Mouse (Mus musculus): ENCODE measurements around the gene Gm49320. TPM values are rescaled to one million over a fixed set of nuclear protein-coding genes. Genes with fewer than 3 reads are reported as not detected.
"Not testable (repeated sequence)": the region's sequence is repeated elsewhere in the genome, so short reads cannot be mapped to it uniquely, and the experiment has no call there.

Gene Gm49320
- polyA plus RNA-seq, 1 experiment from 2014 or later, result 1.8 TPM

DNA sequence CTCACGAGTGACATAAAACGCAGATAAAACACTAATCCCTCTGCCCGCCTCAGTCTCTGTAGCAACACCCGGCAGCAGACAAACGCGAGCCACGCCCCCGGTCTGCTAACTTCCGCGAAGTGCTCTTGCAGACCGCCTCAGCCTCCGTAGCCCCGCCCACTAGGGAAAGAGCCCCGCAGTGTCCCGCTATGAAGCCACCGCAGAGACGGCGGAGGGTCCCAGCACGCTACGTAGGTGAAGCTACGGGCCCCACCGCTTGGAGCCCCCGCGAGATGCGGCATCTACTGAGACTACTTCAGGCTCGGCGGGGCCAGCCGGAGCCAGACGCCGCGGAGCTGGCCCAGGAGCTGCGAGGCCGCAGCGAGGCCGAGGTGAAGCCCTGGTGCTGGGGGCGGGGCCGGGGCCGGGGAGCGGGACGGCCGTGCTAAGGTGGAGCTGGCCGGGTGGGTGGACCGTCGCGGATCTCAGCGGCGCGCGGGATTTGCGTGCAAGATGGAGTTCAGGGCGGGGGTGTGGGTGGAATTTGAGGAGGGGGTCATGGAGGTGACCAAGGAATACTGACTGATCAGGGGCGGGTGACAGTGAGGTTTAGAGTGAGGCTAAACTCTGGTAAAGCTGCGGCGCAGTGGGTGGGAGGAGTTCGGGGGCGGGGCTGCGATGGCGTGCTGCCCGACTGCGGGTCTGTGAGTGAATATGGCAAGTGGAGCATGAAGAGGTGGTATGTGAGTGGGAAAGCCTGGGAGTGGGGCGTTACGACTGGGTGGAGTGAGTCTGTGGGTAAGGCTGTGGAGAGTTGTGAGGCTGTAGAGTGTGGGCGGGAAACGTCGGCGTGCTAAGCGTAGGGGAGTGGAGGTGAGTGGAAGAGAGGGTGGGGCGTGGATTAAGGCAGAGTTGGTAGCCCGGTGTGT lies 14.5 kb downstream of the Gm49320 start, which contains the start of gene Snapc2:
TSS of gene Snapc2 (plus strand) at position 147 of the 908 bp plus-strand sequence.
- no peaks in the 10 kb centered on the region for H3K9me3 ChIP-seq
- 0% methylated on average over 66 of the region's 69 CpGs for WGBS
- H3K9ac ChIP-seq, result peak within 1 kb of the TSS; percentile 88
- peak within 1 kb of the TSS; percentile 91 for H3K27ac ChIP-seq
- peak within 1 kb of the TSS; percentile 86 for H3K4me2 ChIP-seq
- H3K4me1 ChIP-seq, result peaks cover 49% of the 10 kb centered on the region
- no peaks in the 10 kb centered on the region; the same call in 1 of the 2 replicates for H3K27me3 ChIP-seq (replicated peaks)
- H3K4me3 ChIP-seq, result peak within 1 kb of the TSS; percentile 71
- peaks cover 24% of the 10 kb centered on the region for H3K36me3 ChIP-seq (replicated peaks)
- peak; percentile 92 for ATAC-seq (replicated peaks)

DNA sequence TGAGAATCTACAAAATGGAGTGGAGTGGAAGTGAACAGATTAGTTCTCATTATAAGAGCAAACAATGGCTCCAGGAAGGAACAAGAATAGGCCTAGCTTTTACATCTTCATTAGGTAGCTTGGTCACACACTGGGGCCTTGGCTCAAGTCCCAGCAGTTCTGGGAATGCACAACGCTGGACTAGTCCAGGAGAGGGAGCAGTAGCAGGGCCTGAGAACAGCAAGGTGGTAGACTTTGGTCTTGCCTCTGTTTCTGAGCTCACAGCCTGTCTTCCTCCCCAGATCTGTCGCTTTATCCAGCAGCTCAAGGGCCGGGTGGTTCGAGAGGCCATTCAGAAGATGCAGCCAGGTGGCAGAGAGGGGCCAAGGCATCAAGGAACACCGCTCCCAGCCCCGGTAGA lies 15.3 kb downstream of the Gm49320 start:
- peaks cover 48% of the 10 kb centered on the region for H3K4me1 ChIP-seq
- peak overlapping the region; percentile 88; the same call in 1 of the 2 replicates for H3K9ac ChIP-seq
- H3K36me3 ChIP-seq (replicated peaks), result peaks cover 23% of the 10 kb centered on the region
- no peaks in the 10 kb centered on the region for H3K9me3 ChIP-seq
- H3K4me2 ChIP-seq, result peak overlapping the region; percentile 86
- H3K4me3 ChIP-seq, result peak overlapping the region; percentile 71
- WGBS, result 56% methylated on average over 6 of the region's 6 CpGs
- ATAC-seq (replicated peaks), result no peak
- H3K27ac ChIP-seq, result peak overlapping the region; percentile 91
- H3K27me3 ChIP-seq (replicated peaks), result no peaks in the 10 kb centered on the region

DNA sequence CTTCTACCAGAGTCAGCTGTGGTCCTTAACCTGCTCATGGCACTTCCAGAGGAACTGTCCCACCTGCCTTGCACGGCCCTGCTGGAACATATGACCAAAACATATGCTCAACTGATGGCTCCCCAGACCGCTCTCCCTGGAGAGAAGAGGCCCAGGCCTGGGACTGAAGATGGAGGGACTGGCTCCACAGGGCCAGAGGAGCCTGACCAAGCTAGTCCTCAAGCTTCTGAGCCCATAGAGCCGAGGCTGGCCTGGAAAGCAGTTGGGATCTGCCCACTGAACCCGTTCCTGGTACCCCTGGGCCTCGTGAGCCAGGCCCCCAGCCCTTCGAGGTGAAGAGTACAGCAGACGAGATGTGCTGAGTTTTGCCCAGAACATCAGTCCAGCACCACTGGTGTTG lies 16.8 kb downstream of the Gm49320 start:
- peaks cover 55% of the 10 kb centered on the region for H3K4me1 ChIP-seq
- H3K27ac ChIP-seq; H3K4me3 ChIP-seq; ATAC-seq (replicated peaks); H3K9me3 ChIP-seq; H3K27me3 ChIP-seq (replicated peaks); H3K9ac ChIP-seq; H3K4me2 ChIP-seq: not testable (repeated sequence)
- WGBS, result 93% methylated on average over 7 of the region's 7 CpGs
- peaks cover 23% of the 10 kb centered on the region for H3K36me3 ChIP-seq (replicated peaks)

DNA sequence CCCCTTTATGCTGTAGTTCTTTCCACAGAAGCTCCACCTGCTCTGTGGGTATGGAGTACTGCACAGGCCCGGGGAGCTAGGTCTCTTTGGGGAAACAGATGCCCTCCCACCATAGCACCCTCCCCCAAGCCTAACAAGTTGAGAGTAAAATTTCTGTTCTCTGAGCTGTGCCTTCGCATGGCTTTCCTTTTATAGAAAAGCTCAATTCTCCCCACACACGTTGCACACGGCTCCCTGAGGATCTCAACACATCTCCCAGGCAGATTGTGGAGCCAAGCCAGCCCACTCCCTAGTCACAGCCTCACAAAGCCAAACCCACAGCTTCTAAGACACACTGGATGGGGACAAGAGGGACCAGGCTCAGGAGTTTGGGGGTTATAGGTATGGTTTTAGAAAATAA lies 18.2 kb downstream of the Gm49320 start:
- H3K4me3 ChIP-seq, result peak overlapping the region; percentile 72
- peak overlapping the region; percentile 83; the same call in 1 of the 2 replicates for H3K9ac ChIP-seq
- H3K27me3 ChIP-seq (replicated peaks), result no peaks in the 10 kb centered on the region
- peak overlapping the region; percentile 58 for H3K4me2 ChIP-seq
- H3K9me3 ChIP-seq, result no peaks in the 10 kb centered on the region
- H3K36me3 ChIP-seq (replicated peaks), result peaks cover 27% of the 10 kb centered on the region
- 56% methylated on average over 4 of the region's 4 CpGs for whole genome bisulfite sequencing
- H3K4me1 ChIP-seq, result peaks cover 55% of the 10 kb centered on the region
- ATAC-seq (replicated peaks), result no peak
- peak overlapping the region; percentile 94 for H3K27ac ChIP-seq

DNA sequence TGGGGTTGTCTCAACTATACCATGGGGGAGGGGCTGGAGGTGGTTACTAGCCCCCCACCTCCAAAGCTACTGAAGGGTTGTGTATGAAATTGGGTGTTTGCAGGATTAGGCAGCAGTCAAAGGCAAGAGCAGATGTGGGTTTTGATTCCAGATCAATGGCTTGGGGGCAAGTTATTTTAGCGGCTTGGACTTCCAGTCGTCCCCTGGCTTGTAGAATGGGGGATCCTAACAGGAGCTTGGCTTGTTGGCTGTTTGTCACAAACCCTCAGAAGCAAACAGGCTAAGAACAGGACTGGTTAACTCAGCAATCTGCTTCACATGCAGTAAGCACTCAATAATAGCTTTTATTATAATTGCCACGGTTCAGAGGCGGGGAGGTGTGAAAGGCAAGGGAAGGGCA lies 18.7 kb downstream of the Gm49320 start:
- Histone ChIP-seq H3K4me3 (peak overlapping the region; percentile 72), H3K4me1 (peaks cover 51% of the 10 kb centered on the region), H3K4me2 (peak overlapping the region; percentile 58), H3K27me3 (replicated peaks) (no peaks in the 10 kb centered on the region), H3K9ac (peak overlapping the region; percentile 83), H3K36me3 (replicated peaks) (peaks cover 27% of the 10 kb centered on the region), H3K27ac (peak overlapping the region; percentile 94), H3K9me3 (no peaks in the 10 kb centered on the region)
- no peak for ATAC-seq (replicated peaks)
- WGBS, result 47% methylated on average over 4 of the region's 4 CpGs

DNA sequence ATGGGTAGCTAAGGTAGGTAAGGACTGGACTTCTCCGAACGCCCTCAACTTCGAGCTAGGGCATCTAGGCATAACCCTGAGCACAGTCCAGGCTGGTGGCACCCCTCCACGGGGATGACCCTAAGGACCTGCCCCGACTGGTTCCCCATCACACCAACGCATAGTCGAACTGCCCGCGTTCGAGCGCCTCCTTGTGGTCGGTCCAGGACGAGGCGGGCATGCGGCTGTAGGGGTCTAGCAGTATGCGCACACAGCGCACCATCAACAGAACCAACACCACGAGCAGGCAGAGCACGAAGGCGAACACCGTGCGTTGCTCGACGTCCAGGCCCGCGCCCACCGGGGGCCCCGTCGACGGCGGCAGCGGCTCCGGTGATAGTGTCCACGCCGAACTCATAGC lies 19.6 kb downstream of the Gm49320 start:
- ATAC-seq (replicated peaks), result peak; percentile 69
- H3K9me3 ChIP-seq, result no peaks in the 10 kb centered on the region
- H3K27me3 ChIP-seq (replicated peaks), result no peaks in the 10 kb centered on the region
- peaks cover 29% of the 10 kb centered on the region for H3K36me3 ChIP-seq (replicated peaks)
- WGBS, result 2% methylated on average over 35 of the region's 35 CpGs
- H3K4me3 ChIP-seq, result peak overlapping the region; percentile 72
- H3K4me2 ChIP-seq, result peak overlapping the region; percentile 58
- H3K27ac ChIP-seq, result peak overlapping the region; percentile 94
- peak overlapping the region; percentile 83 for H3K9ac ChIP-seq
- H3K4me1 ChIP-seq, result peaks cover 48% of the 10 kb centered on the region

DNA sequence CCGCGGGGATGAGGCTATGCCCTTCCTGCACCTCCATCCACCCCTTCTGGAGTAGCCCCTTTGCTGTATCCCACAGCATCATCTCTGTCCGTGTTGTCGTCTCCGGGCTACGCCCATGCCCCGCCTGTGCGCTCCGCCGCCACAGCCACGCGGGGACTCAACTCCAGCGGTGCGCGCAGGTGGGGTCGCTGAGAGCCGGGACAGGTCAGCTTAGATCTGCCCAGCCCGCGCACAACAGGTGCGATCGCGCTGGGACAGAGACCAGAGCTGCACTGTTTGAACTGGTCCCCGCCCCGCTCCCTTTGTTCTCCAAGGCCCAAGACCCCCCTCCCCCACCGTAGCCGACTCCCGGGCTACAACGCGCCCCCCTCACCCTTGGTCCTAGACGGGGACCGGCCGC lies 20.0 kb downstream of the Gm49320 start:
- Histone ChIP-seq H3K9ac (peak overlapping the region; percentile 83), H3K27me3 (replicated peaks) (no peaks in the 10 kb centered on the region), H3K27ac (peak overlapping the region; percentile 94), H3K9me3 (no peaks in the 10 kb centered on the region), H3K4me2 (peak overlapping the region; percentile 58), H3K36me3 (replicated peaks) (peaks cover 31% of the 10 kb centered on the region), H3K4me1 (peaks cover 45% of the 10 kb centered on the region), H3K4me3 (peak overlapping the region; percentile 72)
- under 1% methylated on average over 32 of the region's 32 CpGs for WGBS
- ATAC-seq (replicated peaks), result peak; percentile 75

DNA sequence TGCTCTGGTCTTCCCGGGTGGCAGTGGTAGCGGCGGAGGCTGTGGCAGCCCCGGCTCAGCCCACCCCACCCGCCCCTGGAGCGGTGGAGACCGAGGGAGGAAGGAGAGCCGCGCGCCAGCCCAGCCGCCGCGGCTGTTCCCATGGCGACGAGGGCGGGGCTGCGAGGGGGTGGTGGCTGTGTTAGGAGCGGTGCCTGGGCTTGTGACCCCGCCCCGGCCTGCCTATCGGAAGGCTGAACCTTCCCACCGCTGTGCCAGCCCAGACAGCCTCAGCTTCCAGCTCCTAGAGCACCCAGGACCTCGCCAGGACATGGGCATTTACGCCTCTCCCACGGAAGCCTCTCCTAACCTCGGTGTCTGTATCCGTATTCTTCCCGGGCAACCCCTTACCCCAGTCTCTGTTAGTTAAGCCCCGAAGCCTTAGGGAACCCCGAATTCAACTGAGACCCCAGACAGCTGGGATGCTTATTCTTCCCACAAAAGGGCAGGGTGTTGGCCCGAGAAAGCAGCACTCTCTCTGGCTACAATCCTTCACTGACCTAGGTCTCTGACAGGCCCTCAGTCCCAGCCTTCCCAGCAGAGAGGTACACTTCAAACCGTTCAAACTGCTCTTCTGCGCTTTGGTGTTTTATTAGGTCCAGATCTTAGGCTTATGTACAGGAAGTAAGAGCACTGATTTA lies 20.6 kb downstream of the Gm49320 start, which contains the start of gene Ctxn1:
TSS of gene Ctxn1 (minus strand) at position 150 of the 680 bp plus-strand sequence.
- H3K27me3 ChIP-seq (replicated peaks), result no peaks in the 10 kb centered on the region
- H3K36me3 ChIP-seq (replicated peaks), result peaks cover 31% of the 10 kb centered on the region
- peak within 1 kb of the TSS; percentile 83 for H3K9ac ChIP-seq
- peak; percentile 93 for ATAC-seq (replicated peaks)
- 5% methylated on average over 31 of the region's 33 CpGs for WGBS
- peak within 1 kb of the TSS; percentile 72 for H3K4me3 ChIP-seq
- no peaks in the 10 kb centered on the region for H3K9me3 ChIP-seq
- peak within 1 kb of the TSS; percentile 94 for H3K27ac ChIP-seq
- H3K4me2 ChIP-seq, result peak within 1 kb of the TSS; percentile 58
- peaks cover 39% of the 10 kb centered on the region for H3K4me1 ChIP-seq

DNA sequence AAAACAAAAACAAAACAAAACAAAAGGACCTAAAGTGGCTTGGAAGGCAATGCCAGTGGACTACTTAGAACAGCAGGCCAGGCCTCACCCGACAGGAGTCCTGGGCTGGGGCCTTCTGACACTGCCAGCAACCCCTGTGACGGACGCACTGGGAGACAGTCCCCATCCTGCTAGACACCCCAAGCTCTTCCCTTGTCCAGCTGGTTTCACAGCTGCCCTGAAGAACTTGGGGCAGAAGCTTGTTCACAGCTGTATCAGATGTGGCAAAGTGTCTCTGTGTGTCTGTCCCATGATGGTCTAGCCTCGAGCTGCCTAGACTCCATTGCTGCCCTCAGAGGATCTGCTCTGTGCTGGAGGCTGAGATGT lies 21.1 kb downstream of the Gm49320 start:
- 0 out of 2 replicates have a peak overlapping the region, but pooled peaks have one; percentile 58 for H3K4me2 ChIP-seq
- H3K36me3 ChIP-seq (replicated peaks), result peaks cover 27% of the 10 kb centered on the region

DNA sequence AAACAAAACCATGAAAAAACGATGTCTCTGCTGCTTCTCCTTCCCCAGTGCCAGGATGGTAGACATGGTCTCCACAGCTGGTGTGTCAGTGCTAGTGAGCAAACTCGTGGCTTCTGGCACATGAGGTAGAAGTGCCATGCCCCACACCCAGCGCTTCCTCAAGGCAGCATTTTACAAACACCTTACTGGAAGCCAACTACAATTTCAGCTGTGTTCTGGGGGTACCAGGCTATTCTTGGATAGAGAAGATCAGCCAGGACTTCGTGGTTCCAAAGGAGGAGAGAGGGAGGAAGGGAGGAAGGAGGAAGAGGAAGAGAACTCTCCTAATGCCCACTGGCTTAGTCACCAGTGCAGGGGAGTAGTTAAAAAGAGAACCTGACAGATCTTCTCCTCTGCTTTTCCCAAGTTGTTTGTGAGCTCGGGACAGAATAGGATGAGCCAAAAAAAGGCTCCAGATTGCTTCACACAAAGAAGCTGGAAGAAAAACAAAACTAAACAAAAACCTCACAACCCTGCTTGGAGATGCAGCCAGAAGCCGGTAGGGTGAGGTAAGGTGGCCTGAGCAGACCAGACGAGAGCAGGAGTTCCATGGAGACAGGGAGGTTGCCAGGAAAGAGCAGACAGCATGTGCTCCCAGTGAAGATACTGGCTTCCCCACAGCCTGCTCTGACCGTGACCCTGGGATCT lies 24.6 kb downstream of the Gm49320 start:
- Histone ChIP-seq H3K9me3 (no peaks in the 10 kb centered on the region), H3K4me1 (peaks cover 8% of the 10 kb centered on the region), H3K36me3 (replicated peaks) (peaks cover 41% of the 10 kb centered on the region), H3K27me3 (replicated peaks) (no peaks in the 10 kb centered on the region), H3K4me3 (no peak overlapping the region), H3K27ac (no peak overlapping the region), H3K4me2 (no peak overlapping the region), H3K9ac (no peak overlapping the region)
- ATAC-seq (replicated peaks), result no peak
- WGBS, result 96% methylated on average over 8 of the region's 8 CpGs

More for the DNA sequence above, 21.1 kb downstream of the Gm49320 start:
- Histone ChIP-seq H3K4me3 (peak overlapping the region; percentile 72; the same call in 1 of the 2 replicates), H3K4me1 (peaks cover 34% of the 10 kb centered on the region), H3K27ac (peak overlapping the region; percentile 94), H3K9ac (no peak overlapping the region), H3K27me3 (replicated peaks) (no peaks in the 10 kb centered on the region), H3K9me3 (no peaks in the 10 kb centered on the region)
- 79% methylated on average over 4 of the region's 4 CpGs for WGBS
- ATAC-seq (replicated peaks), result no peak

DNA sequence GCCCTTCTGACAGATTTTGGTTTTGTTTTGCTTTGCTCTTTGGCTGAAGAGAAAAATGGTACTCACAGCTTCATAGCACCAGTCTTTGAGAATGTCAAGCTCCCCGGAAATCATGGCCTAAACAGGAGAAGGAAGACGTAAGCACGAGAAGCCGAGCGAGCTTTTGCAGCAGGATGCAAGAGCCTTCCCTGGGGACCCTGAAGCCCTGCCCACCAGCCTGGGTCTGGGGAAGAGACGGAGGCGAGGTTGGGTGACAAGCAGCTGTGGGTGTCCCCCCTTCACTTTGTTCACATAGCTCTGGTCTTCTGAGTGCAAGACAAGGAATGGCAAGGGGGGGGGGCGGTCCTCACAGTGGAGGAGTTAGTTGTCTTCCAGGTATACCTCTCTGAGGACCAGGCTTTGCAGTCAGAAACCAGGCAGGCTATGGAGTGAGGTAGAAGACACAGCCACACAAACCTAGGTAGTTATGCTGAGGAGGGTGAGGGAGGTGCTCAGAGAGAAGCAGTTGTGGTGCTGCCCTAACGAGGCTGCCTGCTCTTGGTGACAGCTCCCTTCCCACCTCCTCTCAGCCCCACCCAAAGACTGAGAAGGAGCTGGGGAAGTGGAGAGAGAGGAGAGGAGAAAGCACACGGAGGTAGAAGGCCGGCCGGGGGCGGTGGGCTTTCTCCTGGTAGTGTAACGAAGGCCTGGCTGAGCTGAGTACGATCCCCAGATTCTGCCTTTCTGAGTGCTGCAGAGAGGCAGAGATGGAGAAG lies 26.7 kb downstream of the Gm49320 start:
- Histone ChIP-seq H3K36me3 (replicated peaks) (peaks cover 50% of the 10 kb centered on the region), H3K4me3 (no peak overlapping the region), H3K9ac (no peak overlapping the region), H3K4me1 (no peaks in the 10 kb centered on the region), H3K27me3 (replicated peaks) (no peaks in the 10 kb centered on the region), H3K4me2 (no peak overlapping the region), H3K27ac (no peak overlapping the region), H3K9me3 (no peaks in the 10 kb centered on the region)
- no peak for ATAC-seq (replicated peaks)
- whole genome bisulfite sequencing, result 94% methylated on average over 15 of the region's 15 CpGs

Data from midbrain, embryonic 15.5 days (tissue).